Mouse (Mus musculus) heart, postnatal 0 days (tissue): Measurements from ENCODE around the gene Coro2b.

Experiments
- CTCF ChIP-seq: IDR thresholded peaks from 2 replicates; pipeline ENCODE4 v1.5.1; 2016; ENCODE audit warnings: antibody characterized with exemption, control low read depth, low read depth
- EP300 ChIP-seq: IDR thresholded peaks from 2 replicates; pipeline ENCODE4 v1.6.1; 2016; ENCODE audit warnings: antibody characterized with exemption, low read depth

GRCm38 (mm10) chr9:62394163-62394562, 142.7 kb downstream of the Coro2b start:
- TF ChIP-seq CTCF (no peak), EP300 (no peak)
